Mouse (Mus musculus): ENCODE measurements at regions not wholly inside any gene's neighbourhood (a gene's known extent, or its start where the extent isn't known, plus 50 kb on each side); places are given as distances from the start of the nearest gene placed in this dataset.

DNA sequence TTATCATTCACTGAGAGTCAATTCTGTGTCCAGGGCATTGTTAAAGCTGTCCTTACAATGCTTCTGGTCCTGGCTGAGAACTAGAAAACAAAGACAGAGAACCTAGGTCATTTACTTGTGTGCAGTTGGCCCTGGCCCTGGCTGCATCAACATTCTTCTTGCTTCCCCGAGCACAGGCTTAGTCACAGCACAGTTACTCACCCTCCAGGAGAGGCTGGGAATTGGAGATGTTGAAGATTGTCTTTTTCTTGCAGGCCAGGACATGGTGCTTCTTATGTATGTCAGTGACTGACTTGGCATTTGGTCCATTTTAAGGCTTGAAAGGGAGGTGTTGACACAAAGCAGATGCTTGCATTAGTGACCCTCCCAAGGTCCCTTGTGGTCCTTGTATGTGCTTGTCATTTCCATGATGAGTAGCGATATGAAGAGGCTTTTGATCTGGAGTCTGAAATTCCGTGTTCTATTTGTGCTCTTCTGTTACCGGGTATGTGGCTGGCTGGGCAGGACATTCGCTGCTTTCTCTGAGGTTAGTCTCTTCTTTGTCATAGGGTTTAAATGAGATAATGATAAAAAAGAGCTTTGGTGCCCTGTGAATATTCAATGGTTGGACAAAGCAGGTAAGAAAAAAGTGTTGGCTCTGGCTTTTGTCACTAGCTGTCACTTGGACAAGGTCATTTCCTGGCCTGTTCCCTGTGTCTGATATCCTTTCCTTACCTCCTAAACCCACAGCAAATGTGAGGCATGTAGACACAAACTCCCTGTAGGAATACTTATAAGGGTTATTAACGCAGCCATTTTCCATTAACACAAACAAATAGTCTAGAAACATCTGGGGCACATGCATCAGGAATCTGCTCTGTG is 285.0 kb upstream of the Gm21798 start:
- DNase-seq, result no peak

DNA sequence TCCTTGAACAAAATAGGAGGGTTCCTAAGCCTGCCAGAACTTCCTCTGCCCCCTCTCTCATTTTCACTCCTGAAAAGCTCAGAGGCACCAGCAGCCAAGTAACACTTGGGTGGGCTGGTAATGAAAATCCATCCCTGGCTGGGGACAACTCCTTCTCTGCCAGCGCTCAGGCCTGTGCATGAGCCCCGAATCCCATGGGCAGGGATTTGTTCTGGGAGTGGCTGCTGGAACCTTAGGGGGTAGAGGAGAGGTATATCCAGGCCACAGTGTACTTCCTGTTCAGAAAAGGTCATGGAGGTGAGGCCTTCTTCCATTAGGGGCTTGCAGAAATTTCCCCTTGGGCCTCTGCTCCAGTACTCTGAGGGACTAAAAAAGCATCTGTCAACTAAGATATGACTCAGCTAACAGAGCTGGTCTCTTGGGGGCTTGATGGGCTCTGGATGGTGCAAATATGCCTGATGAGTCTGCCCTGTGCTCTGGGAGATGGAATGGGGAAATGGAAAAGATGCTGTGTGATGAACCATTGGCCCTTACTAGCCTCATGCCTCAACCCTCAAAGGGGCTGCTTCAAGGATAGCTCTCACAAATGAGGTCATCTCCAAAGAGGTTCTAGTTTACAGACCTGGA is 284.2 kb upstream of the Gm21798 start:
- DNase-seq, result no peak

DNA sequence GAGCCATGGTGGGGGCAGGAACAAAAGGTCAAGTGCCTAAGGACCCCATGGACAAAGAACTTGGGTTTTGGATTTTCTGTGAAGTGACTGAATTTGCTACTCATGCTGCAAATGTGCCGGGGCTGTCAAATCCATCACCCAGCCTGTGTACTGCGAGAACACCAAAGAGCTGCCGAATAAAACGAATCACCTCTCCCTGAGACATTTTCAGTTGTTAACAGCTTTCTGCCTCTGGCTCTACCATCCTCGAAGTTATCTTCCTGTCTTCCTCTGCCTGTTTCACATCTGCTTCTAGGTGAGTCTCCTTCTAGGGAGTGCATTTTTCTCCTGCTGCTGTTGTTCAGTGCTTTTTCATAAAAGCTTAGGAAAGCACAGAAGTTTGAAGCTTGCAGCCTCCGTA is 283.3 kb upstream of the Gm21798 start:
- no peak for DNase-seq

DNA sequence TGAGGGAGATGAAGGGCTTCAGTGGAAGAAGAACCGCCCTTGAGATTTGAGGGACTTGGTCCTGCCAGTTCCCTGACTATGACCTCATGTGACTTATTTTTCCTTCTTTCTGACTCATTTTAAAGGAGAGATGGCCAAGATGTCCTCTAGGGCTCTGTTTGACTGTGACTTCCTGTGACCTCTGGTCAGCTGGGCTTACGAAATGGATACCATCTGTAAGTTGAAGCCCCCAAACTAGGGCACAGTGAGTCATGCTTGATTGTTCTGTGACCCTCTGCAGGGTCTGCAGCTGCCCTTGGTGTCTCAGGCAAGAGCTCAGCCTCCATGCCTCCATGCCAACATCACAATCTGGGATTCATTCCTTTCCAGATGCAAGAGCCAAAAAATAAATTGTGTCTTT is 282.3 kb upstream of the Gm21798 start:
- DNase-seq, result no peak

DNA sequence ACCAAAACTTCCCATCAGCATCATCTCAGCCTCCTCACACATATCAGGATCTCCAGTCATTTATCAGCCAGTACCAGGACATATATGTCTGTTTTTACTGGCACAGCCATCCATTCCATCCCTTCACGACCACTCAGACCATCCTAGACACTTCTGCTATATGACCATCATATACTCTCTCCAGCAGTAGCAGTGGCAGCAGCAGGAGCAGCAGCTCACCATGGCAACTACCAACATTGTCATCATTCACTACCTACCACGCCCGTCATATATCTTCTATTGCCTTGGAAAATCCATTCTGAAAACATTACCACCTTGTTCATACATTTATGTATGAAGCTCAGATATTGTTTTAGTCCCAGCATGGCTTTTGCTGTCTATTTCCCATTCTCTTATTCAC is 276.1 kb upstream of the Gm21798 start:
- no peak for DNase-seq

DNA sequence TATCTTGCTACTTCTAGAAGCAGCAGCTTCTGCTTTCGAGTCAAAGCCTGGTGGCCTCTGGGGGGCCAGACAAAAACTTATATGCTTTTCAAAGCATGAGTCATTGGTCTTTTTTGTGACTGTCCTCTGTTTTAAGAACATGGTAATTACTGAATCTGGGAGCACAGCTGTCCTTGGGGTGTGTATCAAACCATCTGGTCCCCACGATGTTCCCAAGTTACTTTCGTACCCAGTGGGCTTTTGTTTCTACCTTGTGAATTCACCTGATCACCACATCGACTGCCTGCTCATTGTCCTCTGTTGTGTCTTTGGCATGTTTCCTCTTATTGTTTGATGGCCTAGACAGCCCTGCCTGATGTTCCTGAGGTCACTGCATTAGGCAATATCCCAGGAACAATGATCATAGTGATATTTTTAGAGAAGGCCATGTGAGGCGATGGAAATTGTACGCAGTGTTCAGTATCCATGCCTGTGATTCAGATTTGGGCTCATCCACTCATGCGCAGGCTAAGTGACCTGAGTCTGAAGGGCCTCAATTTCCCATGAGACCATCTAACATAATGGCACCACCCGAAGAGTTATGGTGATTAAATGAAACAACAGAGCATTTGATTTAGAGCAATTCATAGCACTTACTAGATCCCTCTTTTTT is 275.1 kb upstream of the Gm21798 start:
- DNase-seq, result no peak

DNA sequence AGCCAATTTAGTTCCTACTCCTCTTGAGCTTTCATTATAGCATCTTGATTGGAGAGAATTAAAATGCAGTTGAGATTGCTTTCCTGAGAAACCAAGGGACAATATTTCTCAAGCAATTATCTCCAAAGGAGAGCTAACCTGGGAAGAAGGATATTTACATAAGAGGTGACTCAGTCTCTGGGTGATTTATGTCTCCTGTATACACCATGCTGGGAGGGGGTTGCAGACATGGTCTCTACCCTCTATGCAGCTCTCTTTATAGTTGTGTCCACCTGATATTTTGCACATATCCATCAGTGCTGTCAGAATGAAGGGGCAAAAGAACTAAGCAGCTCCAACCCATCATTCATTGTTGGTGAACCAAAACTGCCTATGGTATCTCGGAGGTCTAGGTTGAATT is 274.6 kb upstream of the Gm21798 start:
- DNase-seq, result no peak

DNA sequence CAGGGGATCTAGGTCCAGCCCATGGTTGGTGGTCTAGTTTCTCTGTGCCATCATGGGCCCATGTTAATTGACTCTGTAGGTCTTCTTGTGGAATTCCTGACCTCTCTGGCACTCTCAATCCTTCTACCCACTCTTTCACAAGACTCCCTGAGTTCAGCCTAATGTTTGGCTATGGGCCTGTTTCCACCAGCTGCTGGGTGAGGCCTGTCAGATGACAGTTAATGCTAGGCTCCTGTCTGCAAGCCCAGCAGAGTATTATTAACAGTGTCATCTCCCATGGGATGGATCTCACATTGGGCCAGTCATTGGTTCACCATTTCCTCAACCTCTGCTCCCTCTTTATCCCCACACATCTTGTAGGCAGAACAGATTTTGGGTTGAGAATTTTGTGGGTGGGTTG is 271.5 kb upstream of the Gm21798 start:
- no peak for DNase-seq

DNA sequence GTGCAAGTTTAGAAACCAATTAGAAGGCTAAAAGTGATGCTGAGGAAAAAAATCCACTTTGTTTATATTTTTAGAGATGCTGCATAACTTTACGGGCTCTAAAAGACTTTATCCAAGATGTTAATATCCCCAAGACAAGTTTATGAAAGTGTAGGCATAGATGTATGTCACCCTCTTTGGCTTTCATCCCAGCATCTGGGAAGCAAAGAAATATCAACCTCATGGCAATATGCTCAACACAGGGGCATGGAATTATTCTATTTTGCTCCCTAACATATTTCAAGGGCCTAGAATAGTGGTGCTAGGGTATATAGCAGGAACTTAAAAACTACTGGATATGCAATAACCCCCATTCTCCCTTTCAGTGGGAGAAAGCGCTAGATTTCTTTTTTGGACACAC is 260.0 kb upstream of the Gm21798 start:
- DNase-seq, result no peak

DNA sequence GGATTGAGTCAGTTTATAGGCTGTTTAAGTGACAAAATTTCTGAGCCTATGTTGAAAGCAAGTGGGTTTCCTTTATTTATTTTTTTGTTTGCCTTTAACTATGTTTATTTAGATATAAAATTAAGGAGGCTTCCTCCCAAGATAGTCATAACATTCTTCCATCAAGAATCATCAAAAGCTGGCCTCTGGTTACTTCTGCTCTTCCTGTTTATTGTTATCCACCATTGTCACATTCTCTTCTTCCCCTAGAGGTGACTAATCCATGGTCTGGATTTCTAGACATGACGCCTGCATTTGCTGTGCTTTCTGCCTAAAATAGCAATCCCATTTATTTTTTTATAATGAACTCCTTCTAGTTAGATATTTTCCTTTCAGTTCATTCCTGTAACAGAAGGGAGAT is 259.3 kb upstream of the Gm21798 start:
- no peak for DNase-seq

DNA sequence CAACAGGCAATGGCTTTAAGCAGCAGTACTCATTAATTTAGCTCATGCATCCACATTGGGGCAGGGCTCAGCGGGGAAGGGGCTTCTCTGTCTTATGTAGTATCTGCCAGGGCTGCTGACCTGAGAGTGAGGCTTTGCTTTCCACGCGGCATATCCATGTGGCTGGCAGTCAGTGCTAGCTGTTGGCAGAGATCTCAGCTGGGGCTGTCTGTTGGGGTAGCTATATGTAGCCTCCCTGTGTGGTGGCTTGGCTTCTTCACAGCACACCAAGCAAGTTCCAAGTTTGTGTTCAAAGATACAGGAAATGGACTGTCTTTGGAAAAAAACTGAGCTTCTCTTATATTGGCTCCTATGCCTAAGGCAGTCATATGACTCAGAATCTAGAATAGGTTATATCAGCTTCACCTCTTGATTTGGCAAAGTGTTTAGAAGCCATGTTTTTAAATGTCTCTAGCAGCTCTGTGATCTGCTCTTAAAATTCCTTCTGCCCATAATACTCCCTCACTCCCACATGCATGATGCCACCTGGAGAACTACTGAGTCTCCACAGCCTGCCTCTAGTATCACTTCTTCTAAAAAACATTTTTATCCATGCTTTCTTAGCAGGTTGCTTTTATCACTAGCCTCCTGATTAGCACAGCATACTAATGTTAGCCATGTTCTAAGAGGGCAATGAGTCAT is 254.9 kb upstream of the Gm21798 start:
- no peak for DNase-seq

DNA sequence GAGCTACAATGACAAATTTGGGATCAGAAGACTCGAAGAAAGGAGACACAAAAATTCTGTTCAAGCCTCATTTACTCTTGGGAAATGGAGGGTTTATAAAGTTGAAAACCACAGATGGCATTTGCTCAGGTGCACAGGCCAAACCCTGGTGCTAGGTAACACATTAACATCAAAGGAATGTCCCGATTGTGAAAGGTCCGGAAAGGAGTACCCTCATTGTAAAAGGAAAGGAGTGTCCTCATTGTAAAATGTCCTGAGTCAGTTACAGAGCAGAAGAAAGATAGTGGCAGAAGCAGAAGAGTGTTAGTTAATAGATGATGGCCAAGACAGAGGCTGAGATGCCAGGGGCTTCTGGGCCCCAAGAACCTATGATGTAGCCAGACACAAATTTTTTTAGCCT is 252.8 kb upstream of the Gm21798 start:
- no peak for DNase-seq

DNA sequence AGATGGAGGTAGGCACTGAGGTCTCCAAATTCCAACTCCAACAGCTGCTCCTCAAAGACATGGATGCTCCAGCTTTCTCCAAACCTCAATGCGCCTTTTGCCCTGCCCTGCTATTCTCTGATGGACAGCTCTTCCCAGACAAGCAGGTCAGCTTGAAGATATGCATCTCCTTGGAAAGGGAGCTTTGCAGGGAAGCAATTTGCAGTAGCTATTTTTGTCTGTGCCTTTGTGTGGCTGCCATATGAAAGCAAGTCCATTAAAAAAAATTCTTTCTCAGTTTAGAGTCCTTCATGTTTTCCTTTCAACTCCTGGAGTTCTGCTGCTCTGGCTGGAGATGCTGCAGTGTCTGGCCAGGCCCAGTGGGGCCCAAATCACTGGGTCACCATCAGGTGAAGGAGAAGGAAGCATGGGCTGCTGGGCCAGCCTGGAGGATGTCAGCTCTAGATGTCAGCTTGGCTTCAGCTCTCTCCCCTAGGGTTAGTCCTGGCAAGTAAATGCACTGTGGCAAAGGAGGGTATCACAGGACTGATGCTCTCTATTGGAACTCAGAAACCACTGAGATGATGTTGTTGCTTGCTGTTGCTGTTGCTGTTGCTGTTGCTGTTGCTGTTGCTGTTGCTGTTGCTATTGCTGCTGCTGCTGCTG is 240.5 kb upstream of the Gm21798 start:
- no peak for DNase-seq

DNA sequence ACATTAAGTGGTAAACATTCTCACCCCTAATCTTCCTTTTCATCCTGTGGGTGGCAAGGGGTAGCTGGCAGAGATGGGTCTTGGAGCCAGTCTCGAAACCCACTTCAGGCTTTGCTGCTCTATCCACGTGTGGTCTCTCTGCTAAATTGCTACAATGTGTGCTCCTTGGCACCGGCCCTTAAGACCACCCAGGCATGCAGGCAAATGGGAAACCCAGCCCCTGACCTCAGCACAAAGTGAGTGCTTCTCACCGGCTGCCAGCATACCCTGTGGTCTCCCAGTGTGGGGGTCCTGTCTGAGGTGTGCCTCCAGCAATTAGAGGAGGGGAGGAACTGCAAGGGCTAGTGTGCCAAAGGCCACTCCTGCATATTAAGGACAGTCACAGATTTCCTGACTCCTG is 238.5 kb upstream of the Gm21798 start:
- DNase-seq, result no peak

DNA sequence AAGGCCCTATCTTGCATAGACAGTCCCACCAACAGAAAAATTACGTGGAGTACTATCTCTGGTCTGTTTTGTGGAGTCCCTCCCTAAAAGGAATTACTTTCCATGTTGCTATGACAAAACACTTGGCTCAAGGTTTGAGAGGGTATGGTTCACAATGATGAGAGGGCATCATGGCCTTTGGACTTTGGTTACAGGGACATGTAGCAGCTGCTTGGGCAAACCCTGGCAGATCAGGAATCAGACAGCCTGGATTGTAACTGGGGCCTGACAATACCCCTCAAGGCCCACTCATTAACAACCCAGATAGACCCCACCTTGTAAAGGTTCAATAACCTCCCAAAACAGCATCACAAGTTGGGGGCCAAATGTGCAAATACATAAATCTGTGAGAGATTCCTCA is 237.0 kb upstream of the Gm21798 start:
- no peak for DNase-seq

DNA sequence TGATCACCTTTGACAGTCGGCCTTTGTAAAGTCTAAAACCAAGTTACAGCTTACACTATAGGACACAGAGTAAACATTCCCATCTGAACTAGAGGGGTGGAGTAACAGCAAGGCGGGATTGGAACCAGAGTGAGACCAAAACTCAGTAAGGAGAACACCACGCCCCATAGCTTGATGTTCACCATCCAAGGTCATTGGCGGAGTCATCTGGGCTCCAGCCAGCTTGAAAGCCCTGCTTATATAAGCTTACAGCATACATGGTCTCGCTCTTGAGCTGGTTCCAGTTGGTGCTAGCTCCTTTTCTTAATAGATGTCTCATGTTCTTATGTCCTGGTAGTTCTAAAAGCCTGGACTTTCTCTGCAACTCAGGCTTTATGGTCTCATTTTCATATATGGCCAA is 236.4 kb upstream of the Gm21798 start:
- no peak for DNase-seq

DNA sequence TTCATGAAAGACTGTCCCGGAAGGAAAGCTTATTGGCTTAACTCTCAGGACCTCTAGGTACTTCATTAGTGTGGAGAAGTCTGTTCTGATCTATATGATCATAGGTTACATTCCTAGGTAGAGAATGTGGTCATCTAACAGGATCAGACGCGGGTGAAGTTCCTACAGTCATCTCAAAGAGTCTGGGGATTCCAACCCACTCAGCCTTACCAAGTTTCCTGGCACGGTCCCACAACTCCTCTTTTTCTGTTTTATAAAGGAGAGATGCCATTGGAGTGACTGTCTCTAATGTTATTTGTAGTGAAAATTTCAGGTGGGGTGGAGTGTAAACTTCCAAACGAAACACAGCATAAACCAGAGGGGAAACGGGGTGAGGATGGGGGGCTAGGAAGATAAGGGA is 233.4 kb upstream of the Gm21798 start:
- DNase-seq, result no peak

DNA sequence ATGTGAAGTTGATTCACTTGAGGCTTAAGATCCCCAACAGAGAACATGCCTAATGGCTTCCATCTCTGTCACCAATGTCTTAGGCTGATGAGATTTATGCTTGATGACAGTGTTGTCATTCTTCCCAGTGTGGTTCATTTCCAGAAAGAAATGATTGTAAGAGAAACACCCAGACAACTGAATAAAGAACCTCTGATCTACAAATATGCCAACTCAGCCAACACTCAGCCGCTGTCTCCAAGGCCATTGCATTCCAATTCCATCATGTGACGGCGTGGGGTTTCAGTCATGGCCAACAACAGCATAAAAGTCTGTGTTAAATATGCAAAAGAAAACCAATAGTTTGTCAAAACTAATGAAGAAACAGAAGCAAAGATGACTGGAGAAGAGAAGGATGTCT is 230.7 kb upstream of the Gm21798 start:
- no peak for DNase-seq

DNA sequence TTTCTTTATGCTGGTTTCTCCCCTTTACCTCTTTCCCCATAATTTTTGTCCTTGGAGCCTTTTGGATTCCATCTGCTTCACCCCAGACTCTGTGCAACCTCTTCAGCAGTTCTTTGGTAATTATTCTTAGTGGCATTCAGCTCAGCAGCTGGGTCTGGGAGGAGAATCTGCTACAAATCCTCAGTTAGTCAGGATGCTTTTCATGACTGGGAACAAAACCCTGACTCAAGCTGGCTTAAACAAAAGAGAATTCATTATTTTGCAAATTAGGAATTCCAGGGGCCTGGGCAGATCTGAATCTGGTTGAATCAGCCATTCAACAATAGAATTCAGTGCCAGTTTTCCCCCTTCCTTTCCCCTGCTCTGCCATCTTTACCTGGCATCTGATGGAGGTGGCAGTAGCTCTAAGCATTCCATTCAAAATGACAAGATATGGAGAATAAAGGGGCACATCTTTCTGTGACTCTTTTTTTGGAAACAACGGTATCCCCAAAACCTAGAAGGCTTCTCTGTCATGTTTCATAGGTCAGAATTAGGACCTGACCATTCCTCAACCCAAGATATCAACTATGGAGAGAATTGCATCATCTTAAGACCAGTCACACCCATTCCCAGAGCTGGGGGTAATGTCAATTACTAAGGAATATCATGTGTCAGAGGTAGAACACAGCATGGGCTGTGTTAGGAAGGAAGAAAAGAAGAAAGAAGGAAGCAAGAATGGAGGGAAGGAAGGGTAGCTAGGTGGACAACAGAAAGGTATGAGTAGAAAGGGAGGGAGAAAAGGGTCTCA is 227.2 kb upstream of the Gm21798 start:
- DNase-seq, result no peak

DNA sequence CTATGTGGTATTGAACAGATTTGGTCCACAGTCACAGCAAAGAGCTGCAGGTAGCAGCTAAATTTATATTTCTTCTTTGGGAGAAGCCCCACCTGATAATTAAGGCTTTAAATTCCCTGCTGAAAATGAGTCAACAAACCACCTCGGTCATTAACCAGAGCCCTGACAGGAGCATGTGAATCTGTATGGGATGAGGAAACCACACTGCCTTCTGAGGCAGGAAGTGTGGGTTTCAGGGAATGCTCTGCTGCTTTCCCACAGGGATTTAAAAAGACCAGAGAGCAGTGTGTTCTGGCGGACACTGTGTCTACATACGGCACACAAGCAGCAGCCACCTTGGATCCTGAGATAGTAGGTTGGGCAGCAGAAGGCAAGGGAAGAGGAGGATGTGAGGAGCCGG is 204.0 kb upstream of the Gm21798 start:
- DNase-seq, result no peak

DNA sequence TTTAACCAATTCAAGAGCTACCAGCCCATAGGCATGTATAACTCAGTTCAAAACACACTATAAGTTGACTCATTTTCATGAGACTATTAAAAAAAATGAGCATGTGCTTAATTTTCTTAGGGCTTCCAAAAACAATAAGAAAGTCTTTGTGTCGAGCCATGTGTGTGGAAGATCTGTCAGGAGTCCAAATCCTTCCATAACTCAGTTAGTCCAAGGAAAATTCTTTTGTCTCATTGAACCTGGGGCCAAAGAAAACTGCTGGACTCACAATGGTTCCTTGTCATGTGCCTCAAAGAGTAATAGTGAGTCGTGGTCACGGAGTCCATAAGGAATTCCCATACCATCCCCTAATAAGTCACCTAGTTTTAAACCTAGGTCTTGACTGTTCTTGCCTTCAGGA is 199.0 kb upstream of the Gm21798 start:
- DNase-seq, result no peak

DNA sequence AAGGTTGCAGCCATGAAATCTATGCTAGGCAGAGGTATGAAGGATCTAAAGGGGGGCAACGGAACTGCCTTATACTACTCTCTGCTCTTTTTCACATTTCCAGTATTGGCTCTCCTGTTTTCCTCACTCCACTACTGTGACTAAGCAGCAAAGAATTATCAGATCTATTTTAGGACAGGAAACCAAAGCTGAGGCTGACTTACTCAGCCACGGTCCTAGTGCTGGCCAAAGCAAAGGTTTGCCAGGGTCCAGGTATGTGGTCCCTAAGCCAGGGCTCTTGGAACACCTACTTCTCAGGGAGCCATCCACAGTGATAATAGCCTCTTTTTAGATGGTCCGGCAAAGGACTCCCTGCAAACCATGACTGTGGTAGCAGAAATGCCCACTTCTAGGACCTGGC is 195.6 kb upstream of the Gm21798 start:
- no peak for DNase-seq
